Mouse (Mus musculus): Measurements from ENCODE around the gene Nudt15.
"Not testable (repeated sequence)": the region's sequence is repeated elsewhere in the genome, so short reads cannot be mapped to it uniquely, and the experiment has no call there.

Gene Nudt15

DNA sequence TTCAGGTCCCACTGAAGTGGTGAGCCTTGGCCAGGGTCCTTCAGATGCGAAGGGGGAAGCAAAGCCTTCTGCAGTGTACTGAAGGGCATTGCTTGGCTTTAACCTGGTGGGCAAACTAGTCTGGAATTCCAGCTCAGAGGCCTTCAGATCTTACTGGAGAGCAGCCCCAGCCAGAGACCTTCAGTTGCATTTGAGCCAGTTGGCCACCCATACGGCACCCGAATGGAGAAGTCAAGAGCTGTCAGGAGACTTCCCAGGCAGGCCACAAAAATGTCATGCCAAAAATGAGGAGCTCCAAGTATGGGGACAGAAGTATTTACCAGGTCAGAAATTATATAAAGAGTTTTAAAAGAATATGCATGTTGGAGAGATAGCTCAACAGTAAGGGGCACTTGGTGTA is at the start of gene Nudt15:
TSS of gene Nudt15 (minus strand) at position 192 of the 400 bp plus-strand sequence.
- DNase-seq (ENCODE audit: low spot score) = no peak

DNA sequence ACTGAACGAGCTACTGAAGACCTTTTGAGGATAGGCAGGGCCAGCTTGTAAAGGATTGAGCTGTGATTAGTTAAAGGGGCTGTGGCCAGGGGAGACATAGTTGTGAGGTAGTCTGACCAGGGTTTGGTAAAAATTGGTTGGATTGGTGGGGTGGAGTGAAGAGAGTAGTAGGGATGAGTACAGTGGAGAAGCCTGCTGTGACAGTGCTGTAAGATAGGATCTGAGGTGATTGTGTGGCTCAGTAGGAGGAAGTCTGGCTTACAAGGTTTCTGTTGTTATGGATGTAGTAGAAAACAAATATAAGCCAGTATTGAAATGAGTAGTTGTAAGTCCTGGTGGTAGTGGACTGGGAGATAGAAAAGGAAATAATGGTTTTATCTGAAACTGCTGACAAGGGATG is 44.1 kb upstream of the Nudt15 start:
- DNase-seq (ENCODE audit: low spot score) = no peak

DNA sequence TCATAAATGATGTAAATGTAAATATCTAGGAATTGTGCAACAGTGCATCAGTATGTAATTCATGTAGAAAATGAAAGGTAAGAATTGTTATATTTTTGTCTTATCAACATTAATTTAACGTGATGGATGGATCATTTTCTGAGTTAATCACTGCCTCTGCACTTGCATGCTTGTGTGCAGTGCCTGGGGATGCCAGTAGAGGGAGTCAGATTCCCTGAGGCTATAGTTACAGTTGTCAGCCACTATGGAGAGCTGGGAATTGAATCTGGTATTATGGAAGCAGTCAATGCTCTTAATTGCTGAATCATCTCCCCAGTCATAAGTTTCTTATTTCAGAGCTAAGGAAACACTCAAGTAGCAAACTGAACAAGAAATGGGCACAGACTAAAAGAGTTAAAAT is 40.0 kb upstream of the Nudt15 start:
- DNase-seq (ENCODE audit: low spot score) = no peak

DNA sequence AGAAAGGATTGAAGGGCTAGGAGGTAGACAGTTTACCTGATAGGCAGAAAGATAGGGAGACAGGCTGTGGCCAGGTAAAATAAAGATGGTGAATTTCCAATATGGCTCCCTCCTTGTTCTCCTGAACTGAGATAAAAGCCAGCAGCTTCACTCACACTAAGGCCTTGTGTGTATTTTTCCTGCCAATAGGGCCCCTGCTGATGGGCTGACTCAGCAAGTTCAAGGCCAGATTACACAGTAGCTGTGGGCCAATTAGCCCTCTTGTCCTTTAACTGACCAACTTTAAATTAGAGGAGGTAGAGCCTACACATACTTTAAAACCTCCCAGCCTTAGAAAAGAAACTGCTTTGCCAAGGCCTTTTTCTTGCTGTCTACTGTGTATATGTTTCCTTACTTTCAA is 28.3 kb upstream of the Nudt15 start:
- DNase-seq (ENCODE audit: low spot score) = no peak

DNA sequence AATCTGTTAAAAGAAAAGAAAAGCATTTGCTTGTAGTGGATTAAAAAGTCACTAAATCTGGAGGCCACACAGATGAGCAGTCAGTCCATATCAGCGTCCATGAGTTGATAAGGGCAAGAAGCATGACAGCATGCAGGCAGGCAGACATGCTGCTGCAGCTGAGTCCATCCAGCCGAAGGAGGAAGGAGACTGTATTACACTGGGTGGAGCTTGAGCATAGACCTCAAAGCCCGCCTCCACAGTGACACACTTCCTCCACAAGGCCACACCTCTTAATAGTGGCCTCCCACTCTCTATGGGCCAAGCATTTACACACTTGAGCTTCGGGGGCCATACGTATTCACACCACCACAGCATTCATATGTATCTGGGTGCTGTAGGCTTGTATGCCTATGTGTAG is 26.0 kb upstream of the Nudt15 start:
- no peak for DNase-seq (ENCODE audit: low spot score)

DNA sequence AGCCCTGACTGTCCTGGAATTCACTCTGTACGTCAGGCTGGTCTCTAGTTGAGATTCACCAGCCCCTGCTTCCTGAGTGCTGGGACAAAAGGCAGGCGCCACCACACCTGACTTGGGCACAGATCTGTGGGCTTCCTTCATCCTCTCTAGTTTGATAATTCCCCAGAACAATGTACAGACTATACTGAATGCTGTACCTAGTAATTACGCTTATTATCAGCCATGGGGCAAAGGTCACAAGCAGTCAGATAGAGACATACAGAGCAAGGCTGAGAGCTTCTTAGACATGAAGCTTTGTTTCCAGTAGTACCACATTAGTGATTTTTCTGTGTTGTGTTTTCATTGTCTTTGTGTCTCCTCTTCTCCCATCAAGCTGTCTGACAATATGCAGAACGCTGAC is 23.1 kb upstream of the Nudt15 start:
- no peak for DNase-seq (ENCODE audit: low spot score)

DNA sequence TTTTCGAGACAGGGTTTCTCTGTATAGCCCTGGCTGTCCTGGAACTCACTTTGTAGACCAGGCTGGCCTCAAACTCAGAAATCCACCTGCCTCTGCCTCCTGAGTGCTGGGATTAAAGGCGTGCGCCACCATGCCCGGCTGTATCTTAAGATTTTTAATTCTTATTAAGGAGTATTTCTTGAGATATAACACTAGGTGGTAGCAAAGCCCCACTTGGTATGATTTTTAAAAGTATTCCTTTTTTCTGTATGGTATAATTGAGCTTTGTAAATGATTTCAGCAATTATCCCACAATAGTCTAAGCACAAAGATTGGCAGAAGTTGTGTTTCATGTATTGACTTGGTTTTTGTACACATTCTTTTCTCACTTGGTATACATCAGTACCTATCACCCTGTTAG is 21.8 kb upstream of the Nudt15 start:
- not testable (repeated sequence) for DNase-seq (ENCODE audit: low spot score)

DNA sequence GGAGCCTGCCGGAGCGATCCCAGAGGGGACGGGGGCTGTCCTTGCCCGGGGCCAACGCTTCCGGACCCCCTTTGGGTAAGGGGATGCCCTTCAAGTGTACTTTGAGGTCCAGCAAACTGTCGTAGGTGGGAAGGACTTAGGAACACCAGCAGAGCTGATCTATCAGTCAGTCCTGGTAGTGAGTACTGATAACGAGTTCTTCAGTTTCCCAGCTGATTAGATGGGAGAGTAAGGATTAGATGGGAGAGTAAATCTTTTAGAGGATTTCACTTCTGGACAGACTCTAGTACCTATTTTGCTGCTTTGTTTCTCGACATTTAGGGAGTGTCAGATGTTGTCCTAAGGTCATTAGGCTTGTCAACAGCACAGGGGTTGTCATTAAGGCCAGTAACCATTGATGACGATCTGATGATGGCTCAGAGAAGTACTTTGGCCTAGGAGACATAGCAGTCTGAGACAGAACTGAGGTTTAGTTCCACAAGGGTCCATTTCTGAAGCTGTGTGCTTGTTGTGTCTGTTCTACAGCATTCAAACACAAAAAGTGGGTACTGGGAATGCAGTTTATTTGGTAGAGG is 5.2 kb upstream of the Nudt15 start:
- no peak for DNase-seq (ENCODE audit: low spot score)

DNA sequence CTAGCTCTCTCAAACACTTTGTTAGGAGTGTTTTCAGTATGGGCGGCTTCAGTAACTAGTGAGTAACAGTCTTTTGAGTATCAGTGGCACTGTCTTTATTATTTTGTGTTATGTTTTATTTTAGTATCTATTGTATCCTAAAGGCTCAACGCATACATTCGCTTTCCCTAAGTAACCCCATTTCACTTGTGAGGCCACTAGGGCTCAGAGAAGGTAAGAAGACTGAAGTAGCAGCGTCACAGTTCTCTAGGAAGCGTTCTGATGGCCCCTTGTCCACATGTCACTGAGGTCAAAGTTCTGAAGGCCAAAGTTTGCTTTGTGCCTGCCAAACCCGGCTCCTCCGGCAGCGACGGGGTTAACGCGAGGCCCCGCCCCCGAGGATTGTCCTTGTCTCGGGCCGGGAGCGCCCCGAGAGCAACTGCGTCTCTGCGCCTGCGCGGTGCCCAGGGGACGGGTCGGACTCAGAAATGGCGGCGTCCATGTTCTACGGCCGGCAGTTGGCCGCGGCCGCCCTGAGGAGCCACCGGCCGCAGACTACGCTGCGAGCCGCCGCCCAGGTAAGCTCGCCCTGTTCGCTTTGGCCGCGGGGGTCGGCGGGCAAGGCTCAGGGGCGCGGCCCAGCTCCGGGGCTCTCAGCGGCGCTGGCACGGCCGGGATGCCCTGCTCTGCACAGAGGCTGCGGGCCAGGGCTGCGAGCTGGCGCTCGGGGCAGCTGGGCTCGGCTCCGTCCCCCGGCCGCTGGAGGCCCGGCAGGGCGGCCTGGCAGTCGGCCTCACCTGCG is 4.5 kb upstream of the Nudt15 start:
- DNase-seq (ENCODE audit: low spot score) = peak; percentile 89

DNA sequence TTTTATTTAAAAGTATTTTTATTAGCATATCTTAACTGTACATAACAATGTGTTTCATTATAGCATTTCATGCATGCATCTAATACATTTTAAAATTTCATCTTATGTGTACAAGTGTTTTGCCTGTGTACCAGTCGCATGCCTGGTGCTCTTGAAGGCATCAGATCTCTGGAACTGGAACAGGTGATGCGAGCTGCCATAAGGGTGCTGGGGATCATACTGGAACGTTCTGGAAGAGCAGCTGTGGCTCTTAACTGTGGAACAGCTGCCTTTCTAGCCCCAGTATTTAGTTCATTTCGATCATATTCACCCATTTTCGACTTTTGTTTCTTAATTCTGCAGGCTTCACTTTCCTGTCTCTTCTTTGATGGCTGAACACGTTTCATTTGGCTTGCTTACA is 3.1 kb upstream of the Nudt15 start:
- no peak for DNase-seq (ENCODE audit: low spot score)

DNA sequence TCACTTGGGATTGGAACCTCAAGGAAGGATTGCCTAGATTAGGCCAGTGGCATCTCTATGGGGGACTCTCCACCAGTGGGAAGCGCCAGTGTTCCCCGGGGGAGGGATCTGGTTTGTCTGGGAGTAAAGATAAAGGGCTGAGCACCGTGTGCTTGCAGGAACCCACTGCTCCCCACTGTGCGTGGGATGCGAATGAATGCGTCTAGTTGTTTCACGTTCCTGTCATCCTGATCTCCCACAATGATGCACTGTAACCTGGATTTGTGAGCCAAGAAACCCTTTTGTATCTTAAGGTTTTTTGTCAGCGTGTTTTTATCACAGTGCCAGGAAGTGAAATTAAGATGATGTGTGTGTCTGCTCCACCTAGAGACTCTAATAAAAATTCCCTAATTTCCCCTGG is 2.7 kb upstream of the Nudt15 start:
- DNase-seq (ENCODE audit: low spot score) = no peak

DNA sequence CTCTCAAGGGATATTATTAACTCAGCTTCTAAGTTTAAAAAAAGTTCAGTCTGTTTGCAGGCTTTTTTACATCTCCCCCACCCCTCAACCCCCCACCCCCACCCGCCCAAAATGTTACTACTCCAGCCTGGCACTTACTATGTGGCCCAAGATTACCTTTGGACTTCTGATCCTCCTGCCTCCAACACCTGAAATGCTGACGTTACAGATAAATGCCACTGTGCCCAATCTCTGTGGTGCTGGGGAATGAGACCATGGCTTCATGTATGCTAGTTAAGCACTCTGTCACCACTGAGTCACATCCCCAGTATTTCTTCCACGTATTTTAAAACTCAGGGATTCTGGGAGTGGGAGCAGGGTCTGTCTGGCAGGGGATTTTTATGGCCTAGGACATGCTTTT is 2.2 kb upstream of the Nudt15 start:
- no peak for DNase-seq (ENCODE audit: low spot score)

DNA sequence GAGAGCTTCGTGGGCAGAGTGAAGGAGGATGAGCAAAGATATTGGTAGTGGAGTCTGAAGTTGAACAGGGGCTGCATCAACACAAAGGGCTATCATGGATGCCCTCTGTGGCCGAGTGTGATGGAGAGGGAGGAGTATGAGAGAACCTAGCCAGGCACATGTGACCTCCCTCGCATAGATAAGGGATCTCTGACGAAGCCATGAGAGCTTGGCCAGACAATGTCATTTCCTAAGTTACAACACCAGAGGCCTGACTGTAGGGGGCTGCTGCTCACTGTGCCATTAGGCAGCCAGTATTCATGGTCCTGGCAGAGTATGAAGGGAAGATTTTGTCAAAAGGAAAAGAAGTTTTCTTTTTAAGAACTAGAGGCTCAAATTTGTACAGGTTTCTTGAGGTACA is 1.0 kb downstream of the Nudt15 start:
- DNase-seq (ENCODE audit: low spot score) = no peak

DNA sequence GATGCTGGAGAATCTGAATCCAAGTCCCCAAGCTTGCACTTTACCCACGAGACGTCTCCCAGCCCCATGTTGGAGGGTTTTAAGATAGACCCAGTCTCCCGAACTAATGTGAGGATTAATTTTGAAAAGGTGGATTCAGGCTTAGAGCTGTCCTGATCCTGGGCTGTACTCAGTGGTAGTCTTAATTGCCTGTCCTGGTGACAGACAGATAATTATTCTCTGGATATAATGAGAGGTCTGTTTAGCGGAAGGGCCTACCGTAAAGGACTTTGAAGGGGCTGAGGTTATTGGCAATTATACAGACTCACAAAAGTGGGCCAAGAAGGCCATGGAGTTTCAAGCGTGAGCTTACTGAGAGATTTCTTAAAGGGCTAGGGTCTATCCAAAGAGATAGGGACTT is 4.3 kb downstream of the Nudt15 start:
- no peak for DNase-seq (ENCODE audit: low spot score)

DNA sequence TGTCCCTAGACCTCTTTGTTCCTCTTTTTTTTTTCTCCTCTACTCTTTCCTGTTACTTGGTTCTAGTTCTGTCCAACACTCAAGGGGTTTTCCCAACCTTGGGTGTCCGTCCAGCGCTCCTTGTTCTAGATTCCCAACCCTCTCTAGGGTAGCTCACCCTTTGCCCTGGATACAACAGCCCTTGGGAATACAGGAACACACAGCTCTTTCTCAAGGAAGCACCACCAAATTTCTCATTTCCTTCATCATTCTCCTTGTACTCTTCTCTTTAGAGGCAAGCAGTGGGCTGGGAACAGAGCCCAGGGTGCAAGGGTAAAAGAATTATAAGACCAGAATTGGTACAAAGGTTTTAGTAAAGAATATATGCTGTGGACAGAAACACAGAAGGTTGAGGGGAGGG is 12.4 kb downstream of the Nudt15 start:
- DNase-seq (ENCODE audit: low spot score) = no peak

DNA sequence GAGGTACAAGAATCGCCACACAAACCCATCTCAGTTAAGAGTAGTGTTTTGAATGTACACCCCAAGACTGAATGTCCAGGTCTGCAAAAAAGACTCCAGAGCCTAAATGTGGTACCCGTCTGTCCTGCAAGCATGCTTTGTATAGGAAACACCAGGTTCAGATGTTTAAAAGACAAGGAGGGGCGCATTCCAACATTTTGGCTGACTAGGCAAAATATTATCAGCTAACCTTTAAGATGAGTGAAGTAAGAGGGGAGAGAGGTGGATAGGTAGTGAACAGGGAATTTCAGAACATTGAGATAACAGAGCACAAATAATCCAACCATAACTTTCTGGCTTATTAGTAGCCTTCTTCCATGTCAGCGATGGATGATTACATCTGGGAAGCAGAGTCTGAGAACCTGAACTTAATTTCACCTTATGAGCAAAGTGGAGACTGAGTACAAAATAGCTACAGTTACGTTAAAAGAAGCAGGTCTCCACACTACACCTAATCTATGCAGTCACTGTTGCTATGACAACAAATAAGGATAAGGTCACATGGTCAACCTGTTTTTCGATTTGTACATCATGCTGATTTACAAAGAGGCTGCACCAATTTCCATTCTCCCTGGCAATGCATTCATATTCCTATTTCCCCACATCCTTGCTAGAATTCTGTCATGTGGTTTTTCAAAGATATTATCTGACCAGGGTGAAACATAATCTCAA is 14.1 kb downstream of the Nudt15 start:
- no peak for DNase-seq (ENCODE audit: low spot score)

DNA sequence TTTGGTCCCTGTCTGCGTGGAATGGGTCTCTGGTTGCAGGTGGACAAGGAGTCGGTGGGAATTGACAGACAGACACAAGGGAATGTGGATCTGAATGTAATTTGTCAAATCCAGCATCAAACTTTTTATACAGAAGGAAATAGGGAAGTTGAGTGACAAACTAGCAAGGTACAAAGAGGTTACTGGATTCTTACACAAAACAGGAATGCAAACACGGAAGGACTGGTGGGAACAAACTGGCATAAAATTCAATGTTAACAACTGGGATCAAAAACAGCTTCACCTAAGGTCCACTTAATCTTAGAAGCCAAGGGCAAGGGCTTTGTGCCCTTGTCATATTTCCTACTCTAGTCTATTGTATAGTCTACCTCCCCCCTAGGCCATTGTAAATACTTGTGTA is 19.4 kb downstream of the Nudt15 start:
- DNase-seq (ENCODE audit: low spot score) = not testable (repeated sequence)

DNA sequence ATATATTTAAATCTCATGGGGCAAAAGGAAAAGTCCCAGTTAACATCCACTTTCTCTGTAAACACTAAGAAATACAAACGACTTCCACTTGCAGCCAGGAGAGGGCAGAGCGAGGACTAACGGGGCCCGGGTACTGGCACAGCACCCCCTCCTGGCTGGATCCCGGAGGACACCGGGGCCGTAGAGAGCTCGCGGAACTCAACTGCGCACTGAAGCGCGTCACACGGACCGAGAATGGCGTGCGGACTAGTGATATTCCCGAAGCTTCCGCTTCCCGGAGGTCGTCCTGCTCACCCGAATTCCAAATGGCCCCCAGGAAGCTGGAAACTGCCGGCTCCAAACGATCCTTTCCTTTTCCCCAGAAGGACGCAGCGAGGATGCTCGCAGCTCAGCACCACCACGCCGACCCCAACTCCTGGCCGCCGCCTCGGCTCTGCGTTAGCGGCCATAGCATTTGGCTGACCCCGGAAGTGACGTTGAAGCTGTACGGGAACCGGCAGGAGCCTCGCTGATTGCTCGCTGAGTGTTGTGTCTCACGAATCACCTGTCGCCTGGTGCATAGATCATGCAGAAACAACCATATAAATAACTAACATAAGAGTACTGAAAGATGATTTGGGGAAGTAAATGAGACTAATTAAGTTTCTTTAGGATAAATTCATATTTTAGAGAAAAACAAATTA is 23.1 kb downstream of the Nudt15 start, which contains the start of gene Sucla2:
TSS of gene Sucla2 (plus strand) at position 554 of the 683 bp plus-strand sequence.
- peak; percentile 86 for DNase-seq (ENCODE audit: low spot score)

DNA sequence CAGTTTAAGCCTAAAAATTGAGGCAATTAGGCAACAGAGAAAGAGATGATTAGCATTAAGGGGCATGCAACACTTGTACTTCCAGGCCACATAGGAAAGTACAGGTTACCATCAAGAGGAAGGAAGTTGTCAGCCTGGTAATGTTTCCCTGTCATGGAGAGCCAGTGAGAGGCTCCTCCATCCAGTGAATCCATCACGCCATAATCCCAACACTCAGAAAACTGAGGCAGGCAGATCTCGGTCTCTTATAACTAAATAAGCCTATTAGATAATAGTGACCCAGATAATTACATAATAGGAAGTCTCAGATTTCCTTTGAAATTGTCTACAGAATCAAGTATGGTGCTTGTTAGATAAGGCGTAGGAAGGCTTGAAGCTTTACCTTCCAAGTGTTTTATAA is 23.9 kb downstream of the Nudt15 start:
- no peak for DNase-seq (ENCODE audit: low spot score)

DNA sequence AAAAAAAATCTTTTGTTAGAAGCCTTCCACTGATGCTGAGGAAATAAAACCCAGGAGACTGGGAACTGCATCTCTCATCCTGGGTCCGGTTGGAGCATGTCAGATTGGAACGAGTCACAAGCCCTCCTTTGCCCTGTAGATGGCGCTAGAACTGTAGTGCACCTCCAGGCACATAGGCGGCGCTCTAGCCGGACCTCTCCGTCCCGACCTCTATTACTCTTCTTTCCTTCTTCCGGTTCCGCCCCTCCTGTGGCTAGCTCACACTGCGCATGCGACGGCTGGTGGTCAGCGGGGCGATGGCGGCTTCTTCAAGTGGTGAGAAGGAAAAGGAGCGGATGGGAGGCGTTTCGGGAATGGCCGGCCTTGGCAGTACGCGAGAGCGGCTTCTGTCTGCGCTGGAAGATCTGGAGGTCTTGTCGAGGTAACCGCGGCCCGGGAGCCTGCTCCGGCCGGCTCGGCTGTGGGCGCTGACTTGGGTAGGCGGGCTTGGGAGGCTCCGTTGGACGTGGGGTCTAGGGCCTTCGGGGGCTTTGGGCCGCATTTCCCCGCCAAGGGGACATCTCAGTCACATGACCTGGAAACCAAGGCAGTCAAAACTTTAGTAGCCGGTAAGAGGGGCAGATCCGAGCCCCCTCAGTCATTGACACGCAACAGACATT is 38.1 kb downstream of the Nudt15 start, which contains the start of gene Med4:
TSS of gene Med4 (plus strand) at position 261 of the 659 bp plus-strand sequence.
- peak; percentile 89 for DNase-seq (ENCODE audit: low spot score)

DNA sequence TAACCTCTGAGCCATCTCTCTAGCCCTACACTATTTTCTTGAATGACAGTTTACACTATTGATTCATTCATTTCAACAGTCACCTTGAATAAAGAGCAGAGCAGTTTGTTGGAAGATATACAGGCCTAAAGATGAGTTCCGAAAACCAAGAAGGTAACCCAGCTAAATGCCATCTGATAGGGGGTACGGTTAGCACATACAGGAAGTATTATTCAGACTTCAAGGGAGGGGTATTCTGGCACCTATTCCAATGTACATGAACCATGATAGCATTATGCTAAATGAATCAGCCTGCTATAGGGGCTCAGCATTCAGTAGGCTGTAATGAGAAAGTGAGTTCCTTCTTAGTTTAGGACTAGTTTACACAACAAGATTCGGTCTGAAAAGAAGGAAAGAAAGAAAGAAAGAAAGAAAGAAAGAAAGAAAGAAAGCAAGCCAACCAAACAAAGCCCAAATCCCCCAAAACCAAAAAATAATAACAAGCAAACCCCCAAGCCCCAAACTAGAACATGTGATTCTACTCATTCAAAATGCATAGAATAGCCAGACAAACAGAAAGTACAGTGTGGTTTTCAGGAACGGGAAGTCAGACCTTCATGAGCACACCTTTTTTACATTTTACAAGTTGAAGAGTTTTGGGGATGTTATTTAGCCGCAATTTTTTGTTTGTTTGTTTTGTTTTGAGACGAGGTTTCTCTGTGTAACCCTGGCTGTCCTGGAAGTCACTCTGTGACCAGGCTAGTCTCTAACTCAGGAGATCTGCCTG is 39.2 kb downstream of the Nudt15 start:
- DNase-seq (ENCODE audit: low spot score) = no peak
